Mouse (Mus musculus): ENCODE results near the gene A930018P22Rik. TPM values are rescaled to one million over a fixed set of nuclear protein-coding genes. Genes with fewer than 3 reads are reported as not detected.
A peak's percentile ranks its signal among the peaks of the same experiment; 100 is the strongest.

Gene A930018P22Rik
- polyA plus RNA-seq, 1 experiment: 0.42 TPM

GRCm38 (mm10) chr2:104121681-104122504, 676 bp upstream of the A930018P22Rik start:
- TF ChIP-seq GATA1 (IDR thresholded peaks at IDR 0.05; ENCODE audit: low read length): no peak

DNA sequence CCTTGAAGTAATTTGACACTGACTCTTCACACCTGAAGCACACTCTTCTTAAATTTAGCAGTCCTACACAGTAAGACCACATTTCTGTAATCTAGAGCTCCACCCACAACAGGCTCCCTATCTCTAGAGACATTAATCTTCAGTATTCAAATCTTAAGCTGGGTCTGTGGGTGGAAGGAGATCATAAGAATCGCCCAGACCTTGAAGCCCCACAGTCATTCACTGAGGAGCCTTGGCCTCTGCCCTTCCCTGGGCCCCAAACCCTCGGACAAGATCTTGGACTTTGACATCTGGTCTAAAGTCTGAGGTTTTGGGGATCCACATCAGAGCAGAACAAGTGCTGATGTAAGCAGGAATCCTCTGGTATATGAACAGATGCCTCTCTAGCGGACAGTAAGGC, 971 bp downstream of the A930018P22Rik start:
- peak; percentile 54 for TF ChIP-seq GATA1 (IDR thresholded peaks at IDR 0.05; ENCODE audit: low read length)

- TF ChIP-seq GATA1 (IDR thresholded peaks at IDR 0.05; ENCODE audit: low read length): no peak
Measured at GRCm38 (mm10) chr2:104124071-104124470, 1.5 kb downstream of the A930018P22Rik start.

- TF ChIP-seq GATA1 (IDR thresholded peaks at IDR 0.05; ENCODE audit: low read length): no peak
Measured at GRCm38 (mm10) chr2:104128803-104129531, 6.4 kb downstream of the A930018P22Rik start.

GRCm38 (mm10) chr2:104130165-104130564, 7.6 kb downstream of the A930018P22Rik start:
- TF ChIP-seq GATA1 (IDR thresholded peaks at IDR 0.05; ENCODE audit: low read length): no peak

GRCm38 (mm10) chr2:104130969-104131368, 8.4 kb downstream of the A930018P22Rik start:
- TF ChIP-seq GATA1 (IDR thresholded peaks at IDR 0.05; ENCODE audit: low read length): no peak

DNA sequence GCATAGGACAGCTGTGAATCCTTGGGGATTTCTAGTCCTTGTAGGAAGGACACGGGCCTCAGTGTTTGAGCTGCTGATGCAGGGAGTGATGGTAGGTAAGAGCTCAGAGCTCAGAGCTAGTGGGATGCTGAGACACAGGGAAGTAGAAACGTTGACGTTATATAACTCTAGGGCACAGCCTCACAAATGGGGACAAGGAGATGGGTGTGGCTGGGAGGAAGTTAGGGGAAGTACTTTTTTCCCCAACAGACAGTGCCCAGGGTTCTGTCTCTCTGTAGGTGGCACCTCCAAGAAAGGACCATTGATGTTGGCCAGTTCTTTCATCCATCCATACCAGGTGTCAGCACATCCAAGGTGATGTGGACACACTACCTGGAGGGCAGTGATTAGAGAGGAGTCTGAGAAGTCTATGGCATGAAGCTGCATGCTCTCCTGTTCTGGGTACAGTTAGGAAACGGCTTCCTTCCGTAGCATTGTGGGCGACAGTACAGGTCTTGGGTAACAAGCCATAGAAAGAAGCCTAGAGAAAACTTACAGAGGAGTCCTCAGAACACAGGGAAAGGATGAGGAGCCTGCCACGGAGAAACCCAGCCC, 9.8 kb downstream of the A930018P22Rik start:
- TF ChIP-seq GATA1 (IDR thresholded peaks at IDR 0.05; ENCODE audit: low read length): no peak

DNA sequence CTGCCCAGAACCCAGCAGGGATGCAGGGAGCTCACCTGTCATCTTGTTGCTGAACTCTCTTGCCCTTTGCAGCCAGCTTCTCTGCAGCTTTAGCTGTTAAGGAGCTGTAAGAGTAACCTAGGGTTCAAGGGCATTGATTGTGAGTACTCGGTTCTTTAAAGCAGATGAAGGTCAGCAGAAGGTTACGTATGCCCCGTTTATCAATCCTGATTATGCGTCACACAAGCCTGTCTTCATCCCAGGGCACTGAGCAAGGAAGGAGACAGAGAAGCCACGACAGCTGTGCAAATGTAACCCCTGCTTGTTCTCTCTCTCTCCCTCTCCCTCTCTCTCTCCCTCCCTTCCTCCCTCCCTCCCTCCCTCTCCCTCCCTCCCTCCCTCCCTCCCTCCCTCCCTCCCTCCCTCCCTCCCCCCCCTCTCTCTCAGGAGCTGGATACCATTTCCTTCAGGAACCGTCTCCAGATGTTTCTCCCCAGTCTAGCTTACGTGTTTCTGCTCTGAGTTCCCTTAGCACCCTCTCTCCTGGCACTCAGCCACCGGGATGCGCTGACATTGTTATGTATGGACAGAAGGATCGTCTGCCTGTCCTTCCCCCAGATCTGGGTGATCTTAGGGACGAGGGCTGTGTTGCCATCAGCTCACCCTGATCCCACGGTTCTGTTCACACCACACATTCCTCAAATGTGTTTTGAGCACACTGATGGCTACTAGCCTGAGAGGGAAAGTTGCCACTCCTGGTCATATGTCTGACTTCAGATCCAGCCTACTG, 10.7 kb downstream of the A930018P22Rik start:
- TF ChIP-seq GATA1 (IDR thresholded peaks at IDR 0.05; ENCODE audit: low read length): no peak

GRCm38 (mm10) chr2:104134150-104135056, 11.8 kb downstream of the A930018P22Rik start:
- no peak for TF ChIP-seq GATA1 (IDR thresholded peaks at IDR 0.05; ENCODE audit: low read length)

- TF ChIP-seq GATA1 (IDR thresholded peaks at IDR 0.05; ENCODE audit: low read length): no peak
Measured at GRCm38 (mm10) chr2:104135920-104136319, 13.4 kb downstream of the A930018P22Rik start.

- TF ChIP-seq GATA1 (IDR thresholded peaks at IDR 0.05; ENCODE audit: low read length): no peak
Measured at GRCm38 (mm10) chr2:104142140-104142539, 19.6 kb downstream of the A930018P22Rik start.

- TF ChIP-seq GATA1 (IDR thresholded peaks at IDR 0.05; ENCODE audit: low read length): no peak
Measured at GRCm38 (mm10) chr2:104144004-104144403, 21.4 kb downstream of the A930018P22Rik start.

GRCm38 (mm10) chr2:104145983-104146382, 23.4 kb downstream of the A930018P22Rik start:
- TF ChIP-seq GATA1 (IDR thresholded peaks at IDR 0.05; ENCODE audit: low read length): no peak

- TF ChIP-seq GATA1 (IDR thresholded peaks at IDR 0.05; ENCODE audit: low read length): no peak
Measured at GRCm38 (mm10) chr2:104147910-104148561, 25.5 kb downstream of the A930018P22Rik start.

Data from G1E-ER4 (cell line).